Mouse (Mus musculus) forebrain, embryonic 13.5 days (tissue): ENCODE measurements around the gene Foxl2. TPM values are rescaled to one million over a fixed set of nuclear protein-coding genes. Genes with fewer than 3 reads are reported as not detected.

Source experiments
- ATAC-seq: fragments of 200-750 bp; cut with Nextera tagmentation; 2 replicates; pipeline ENCODE4 v1.8.0; 2017
- H3K27ac ChIP-seq: fragments of 300-500 bp; sonication (generic); 2 replicates; pipeline ENCODE4 v1.5.1; 2015; ENCODE audit warnings: inconsistent platforms, mild to moderate bottlenecking, moderate library complexity
- H3K27me3 ChIP-seq: fragments of 300-500 bp; sonication (generic); 2 replicates; pipeline ENCODE4 v1.6.1; 2015; ENCODE audit warnings: mild to moderate bottlenecking, inconsistent platforms
- H3K36me3 ChIP-seq: fragments of 300-500 bp; sonication (generic); 2 replicates; pipeline ENCODE4 v1.6.1; 2015; ENCODE audit warnings: mild to moderate bottlenecking, inconsistent platforms; ENCODE audit not compliant: poor library complexity, severe bottlenecking
- H3K4me1 ChIP-seq: fragments of 300-500 bp; sonication (generic); 2 replicates; pipeline ENCODE4 v1.6.1; 2015; ENCODE audit warnings: inconsistent platforms
- H3K4me2 ChIP-seq: fragments of 300-500 bp; sonication (generic); 2 replicates; pipeline ENCODE4 v1.6.1; 2015; ENCODE audit warnings: inconsistent platforms, mild to moderate bottlenecking, moderate library complexity
- H3K4me3 ChIP-seq: fragments of 300-500 bp; sonication (generic); 2 replicates; pipeline ENCODE4 v1.5.1; 2015; ENCODE audit warnings: mild to moderate bottlenecking, inconsistent platforms
- H3K9ac ChIP-seq: fragments of 300-500 bp; sonication (generic); 2 replicates; pipeline ENCODE4 v1.6.1; 2015; ENCODE audit warnings: mild to moderate bottlenecking, inconsistent platforms
- H3K9me3 ChIP-seq: fragments of 300-500 bp; sonication (generic); replicated peaks from 2 replicates; pipeline ENCODE4 v1.6.1; 2016; ENCODE audit warnings: inconsistent platforms
- WGBS: fragments of 180-500 bp; shearing (Covaris S2); methylation state at CpG from one replicate; pipeline ENCODE4 v1.1.7; 2015; 5-methylcytosine and 5-hydroxymethylcytosine counted together
- polyA plus RNA-seq: library from polyadenylated mRNA; unstranded; fragments of >200 nt; fragmentation: Nextera tagmentation; extraction: Ambion mirVana; gene quantifications from 2 replicates; pipeline ENCODE4 v1.2.1, GENCODE M21; 2015

Foxl2 gene
- polyA plus RNA-seq, 1 experiment from 2014 or later, result 0.34 TPM

DNA sequence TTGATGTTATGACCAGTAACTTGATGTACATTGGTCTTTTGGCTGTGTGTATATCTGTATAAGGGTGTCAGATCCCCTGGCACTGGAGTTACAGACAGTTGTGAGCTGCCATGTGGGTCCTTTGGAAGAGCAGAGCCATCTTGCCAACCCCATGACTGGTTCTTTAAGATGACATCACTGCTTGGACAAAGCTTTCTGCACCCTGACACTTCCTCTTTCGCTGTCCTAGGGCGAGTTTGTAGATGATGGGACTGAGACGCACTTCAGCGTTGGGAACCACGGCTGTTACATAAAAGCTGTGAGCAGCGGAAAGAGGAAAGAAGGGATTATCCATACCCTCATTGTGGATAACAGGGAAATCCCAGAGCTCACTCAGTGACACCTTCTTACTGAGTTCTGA, 46.2 kb downstream of the Foxl2 start:
- H3K36me3 ChIP-seq, result peaks cover 55% of the 10 kb centered on the region
- 88% methylated on average over 6 of the region's 6 CpGs for WGBS
- H3K4me3 ChIP-seq, result no peak overlapping the region
- no peaks in the 10 kb centered on the region for H3K4me1 ChIP-seq
- no peak overlapping the region for H3K9ac ChIP-seq
- H3K9me3 ChIP-seq, result no peaks in the 10 kb centered on the region
- no peak overlapping the region for H3K27ac ChIP-seq
- H3K4me2 ChIP-seq, result no peak overlapping the region
- ATAC-seq, result no peak
- no peaks in the 10 kb centered on the region for H3K27me3 ChIP-seq

Other genes starting within 250 kb of the Foxl2 start
- not detected in 2 replicates for gene Prr23a1, start 112.8 kb upstream of the Foxl2 start, polyA plus RNA-seq
- gene Prr23a2, start 98.8 kb upstream of the Foxl2 start, polyA plus RNA-seq, result not detected in 2 replicates
- gene Prr23a3, start 90.5 kb upstream of the Foxl2 start, polyA plus RNA-seq, result not detected in 2 replicates
- gene 7420426K07Rik, start 52.2 kb upstream of the Foxl2 start, polyA plus RNA-seq, result not detected in 2 replicates
- gene Faim, start 31.1 kb downstream of the Foxl2 start, polyA plus RNA-seq, result 84.6 and 97.0 TPM in 2 replicates
- gene Gm1123, start 80.4 kb downstream of the Foxl2 start, polyA plus RNA-seq, result 0.14 TPM in 1 of 2 replicates, not detected in the other
- gene Pik3cb, start 185.3 kb downstream of the Foxl2 start, polyA plus RNA-seq, result 4.1 and 4.6 TPM in 2 replicates